Mouse (Mus musculus): ENCODE results near the gene Trim25. TPM values are rescaled to one million over a fixed set of nuclear protein-coding genes. Genes with fewer than 3 reads are reported as not detected.

Gene Trim25
- total and polyA plus RNA-seq, 3 experiments: 22.2 to 43.0 TPM; not detected in 1

GRCm38 (mm10) chr11:89009496-89009895, 10.3 kb downstream of the Trim25 start:
- Histone ChIP-seq H3K9me3 (replicated peaks; ENCODE audit: insufficient read depth, low read length) (no peaks in the 10 kb centered on the region), H3K36me3 (ENCODE audit: control insufficient read depth in 1 of 2, insufficient read depth in 2 of 2, low read length in 2 of 2) (peaks cover 4 to 36% of the 10 kb centered on the region in 2 experiments; a peak in 3 of 4 replicates), H3K27ac (ENCODE audit: control insufficient read depth, low read depth, low read length) (no peak overlapping the region), H3K79me2 (ENCODE audit: control insufficient read depth, insufficient read depth, low read length, poor library complexity) (peaks cover 3% of the 10 kb centered on the region; the same call in 1 of the 2 replicates), H3K27me3 (ENCODE audit: control insufficient read depth in 1 of 2, insufficient read depth in 2 of 2, low read length in 2 of 2) (no peaks in the 10 kb centered on the region), H3K9ac (ENCODE audit: control insufficient read depth, low read depth, low read length, poor library complexity, severe bottlenecking) (no peak overlapping the region), H3K4me3 (ENCODE audit: control insufficient read depth in 1 of 2, insufficient read depth in 1 of 2, low read depth in 2 of 2, low read length in 2 of 2) (no peak overlapping the region), H3K4me1 (ENCODE audit: control insufficient read depth in 1 of 2, insufficient read depth in 2 of 2, low read length in 2 of 2) (peaks cover 0 to 4% of the 10 kb centered on the region in 2 experiments; a peak in 2 of 4 replicates)
- TF ChIP-seq MAFK (IDR thresholded peaks at IDR 0.05; ENCODE audit: borderline replicate concordance, low read depth, low read length) (no peak), ZKSCAN1 (IDR thresholded peaks at IDR 0.05; ENCODE audit: low read depth, low read length) (no peak), MAZ (IDR thresholded peaks at IDR 0.05; ENCODE audit: low read depth, low read length) (no peak), E2F4 (IDR thresholded peaks at IDR 0.05; ENCODE audit: borderline replicate concordance, low read depth, low read length) (no peak), ETS1 (IDR thresholded peaks at IDR 0.05; ENCODE audit: low read depth, low read length) (no peak), USF2 (IDR thresholded peaks at IDR 0.05; ENCODE audit: borderline replicate concordance in 1 of 2, insufficient read depth in 1 of 2, low read depth in 1 of 2, low read length in 2 of 2) (no peak), GABPA (IDR thresholded peaks at IDR 0.05; ENCODE audit: low read depth, low read length) (no peak), TCF12 (IDR thresholded peaks at IDR 0.05; ENCODE audit: low read depth, low read length) (no peak), TAL1 (IDR thresholded peaks at IDR 0.05; ENCODE audit: low read length) (no peak), NRF1 (IDR thresholded peaks at IDR 0.05; ENCODE audit: insufficient read depth, low read depth, low read length, poor library complexity, severe bottlenecking) (no peak)
- no peak for DNase-seq (ENCODE audit: low read depth, low spot score)

- H3K4me1 ChIP-seq (ENCODE audit: control insufficient read depth in 1 of 2, insufficient read depth in 2 of 2, low read length in 2 of 2): peaks cover 5 to 20% of the 10 kb centered on the region in 2 experiments
- no peak overlapping the region for H3K4me3 ChIP-seq (ENCODE audit: control insufficient read depth in 1 of 2, insufficient read depth in 1 of 2, low read depth in 2 of 2, low read length in 2 of 2)
- H3K36me3 ChIP-seq (ENCODE audit: control insufficient read depth in 1 of 2, insufficient read depth in 2 of 2, low read length in 2 of 2): peaks cover 18 to 29% of the 10 kb centered on the region in 2 experiments
- no peaks in the 10 kb centered on the region for H3K79me2 ChIP-seq (ENCODE audit: control insufficient read depth, insufficient read depth, low read length, poor library complexity)
- no peak overlapping the region for H3K27ac ChIP-seq (ENCODE audit: control insufficient read depth, low read depth, low read length)
- no peaks in the 10 kb centered on the region for H3K9me3 ChIP-seq (replicated peaks; ENCODE audit: insufficient read depth, low read length)
- no peaks in the 10 kb centered on the region for H3K27me3 ChIP-seq (ENCODE audit: control insufficient read depth in 1 of 2, insufficient read depth in 2 of 2, low read length in 2 of 2)
- H3K9ac ChIP-seq (ENCODE audit: control insufficient read depth, low read depth, low read length, poor library complexity, severe bottlenecking): no peak overlapping the region
- TF ChIP-seq ZC3H11A (IDR thresholded peaks at IDR 0.05; ENCODE audit: low read depth, low read length): no peak
- TF ChIP-seq MYC (IDR thresholded peaks at IDR 0.05; ENCODE audit: low read depth, low read length): no peak
- TF ChIP-seq MXI1 (IDR thresholded peaks at IDR 0.05; ENCODE audit: low read depth, low read length): no peak
- no peak for TF ChIP-seq GABPA (IDR thresholded peaks at IDR 0.05; ENCODE audit: low read depth, low read length)
- no peak for TF ChIP-seq POLR2AphosphoS5 (IDR thresholded peaks at IDR 0.05; ENCODE audit: borderline replicate concordance, low read depth, low read length)
- TF ChIP-seq UBTF (IDR thresholded peaks at IDR 0.05; ENCODE audit: borderline replicate concordance, insufficient read depth, low read depth, low read length): no peak
- no peak for TF ChIP-seq RCOR1 (IDR thresholded peaks at IDR 0.05; ENCODE audit: low read depth, low read length)
- TF ChIP-seq CHD1 (IDR thresholded peaks at IDR 0.05; ENCODE audit: low read depth, low read length): no peak
- no peak for TF ChIP-seq ZNF384 (IDR thresholded peaks at IDR 0.05; ENCODE audit: low read depth, low read length)
- no peak for TF ChIP-seq TCF12 (IDR thresholded peaks at IDR 0.05; ENCODE audit: low read depth, low read length)
- no peak for TF ChIP-seq ETS1 (IDR thresholded peaks at IDR 0.05; ENCODE audit: low read depth, low read length)
- no peak for TF ChIP-seq ZMIZ1 (IDR thresholded peaks at IDR 0.05; ENCODE audit: low read depth, low read length)
- no peak for TF ChIP-seq TAL1 (IDR thresholded peaks at IDR 0.05; ENCODE audit: low read length)
- TF ChIP-seq MAFK (IDR thresholded peaks at IDR 0.05; ENCODE audit: borderline replicate concordance, low read depth, low read length): no peak
- no peak for DNase-seq (ENCODE audit: low read depth, low spot score)
These were observed 13.1 kb downstream of the Trim25 start for GRCm38 (mm10) chr11:89012241-89012640.
